Mouse (Mus musculus) liver, embryonic 14.5 days (tissue): ENCODE measurements around the gene Dapk3.

Experiments
- CTCF ChIP-seq: IDR thresholded peaks from 2 replicates; pipeline ENCODE4 v1.5.1; 2016; ENCODE audit warnings: antibody characterized with exemption, low read depth, control low read depth
- EP300 ChIP-seq: IDR thresholded peaks from 2 replicates; pipeline ENCODE4 v1.6.1; 2016; ENCODE audit warnings: antibody characterized with exemption, low read depth

GRCm38 (mm10) chr10:81229735-81230437, 47.1 kb downstream of the Dapk3 start:
- TF ChIP-seq CTCF, result no peak
- no peak for TF ChIP-seq EP300
